Mouse (Mus musculus): Measurements from ENCODE around the gene Fhit. TPM values are rescaled to one million over a fixed set of nuclear protein-coding genes. Genes with fewer than 3 reads are reported as not detected.
A peak's percentile ranks its signal among the peaks of the same experiment; 100 is the strongest.

Gene Fhit
- polyA plus RNA-seq, 1 experiment from 2014 or later = 4.6 TPM

GRCm38 (mm10) chr14:10129088-10129487, 1032.7 kb downstream of the Fhit start:
- H3K4me1 ChIP-seq (replicated peaks) = no peaks in the 10 kb centered on the region
- no peak overlapping the region for H3K9ac ChIP-seq
- no peak overlapping the region for H3K27ac ChIP-seq (ENCODE audit: poor library complexity, severe bottlenecking)
- H3K27me3 ChIP-seq (replicated peaks) = no peaks in the 10 kb centered on the region
- peaks cover 4% of the 10 kb centered on the region; the same call in 1 of the 2 replicates for H3K9me3 ChIP-seq (replicated peaks)
- ATAC-seq (ENCODE audit: insufficient number of reproducible peaks, low FRiP score) = no peak
- no peak overlapping the region for H3K4me2 ChIP-seq
- WGBS = 48% methylated on average over 7 of the region's 7 CpGs
- no peaks in the 10 kb centered on the region for H3K36me3 ChIP-seq
- no peak overlapping the region for H3K4me3 ChIP-seq

DNA sequence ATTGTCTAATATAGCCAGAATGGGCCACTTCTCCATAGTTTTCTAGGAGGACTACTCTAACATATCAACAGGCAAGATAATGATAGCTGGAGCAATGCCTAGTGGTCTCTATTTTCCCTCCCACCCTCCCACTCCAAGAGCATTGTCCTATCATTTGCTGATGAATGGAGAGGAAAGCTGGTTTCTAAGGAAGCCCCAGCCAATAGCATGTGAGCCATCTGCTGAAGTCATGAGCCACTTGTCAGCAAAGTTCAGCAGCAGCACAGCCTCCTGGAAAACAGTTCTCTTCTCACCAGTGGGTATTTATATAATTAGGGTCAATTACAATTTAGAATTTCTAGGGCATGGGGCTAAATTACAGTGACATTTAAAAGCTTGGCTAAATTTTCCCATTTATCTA, 1035.3 kb downstream of the Fhit start:
- H3K4me3 ChIP-seq = no peak overlapping the region
- no peaks in the 10 kb centered on the region for H3K27me3 ChIP-seq (replicated peaks)
- no peak overlapping the region for H3K27ac ChIP-seq (ENCODE audit: poor library complexity, severe bottlenecking)
- peaks cover 4% of the 10 kb centered on the region; the same call in 1 of the 2 replicates for H3K9me3 ChIP-seq (replicated peaks)
- no peaks in the 10 kb centered on the region for H3K4me1 ChIP-seq (replicated peaks)
- no peak for ATAC-seq (ENCODE audit: insufficient number of reproducible peaks, low FRiP score)
- H3K36me3 ChIP-seq = no peaks in the 10 kb centered on the region
- no peak overlapping the region for H3K4me2 ChIP-seq
- H3K9ac ChIP-seq = no peak overlapping the region

DNA sequence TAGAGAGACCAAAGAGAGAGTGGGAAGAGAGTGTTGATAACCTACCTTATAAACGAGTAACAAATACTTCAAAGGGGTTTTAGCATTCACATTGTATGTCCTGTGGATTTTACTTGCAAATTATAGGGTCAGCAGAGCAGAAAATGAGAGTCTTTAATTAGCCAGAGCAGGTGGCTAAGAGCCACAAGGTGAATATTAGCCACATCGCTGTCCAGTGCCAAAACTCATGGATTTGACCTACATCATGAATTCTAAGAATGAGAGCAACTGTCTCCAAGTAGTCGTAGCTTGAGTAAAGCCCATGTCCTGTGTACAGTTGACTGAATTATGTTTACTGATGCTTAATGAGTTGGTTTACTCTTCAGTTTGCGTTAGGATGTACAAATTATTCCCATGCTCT, 1039.7 kb downstream of the Fhit start:
- Histone ChIP-seq H3K36me3 (no peaks in the 10 kb centered on the region), H3K27ac (ENCODE audit: poor library complexity, severe bottlenecking) (no peak overlapping the region), H3K4me2 (no peak overlapping the region), H3K27me3 (replicated peaks) (no peaks in the 10 kb centered on the region), H3K9ac (no peak overlapping the region), H3K4me3 (no peak overlapping the region), H3K9me3 (replicated peaks) (no peaks in the 10 kb centered on the region), H3K4me1 (replicated peaks) (no peaks in the 10 kb centered on the region)
- 72% methylated on average over 4 of the region's 4 CpGs for WGBS
- no peak for ATAC-seq (ENCODE audit: insufficient number of reproducible peaks, low FRiP score)

- WGBS = 88% methylated on average over 2 of the region's 2 CpGs
Observed at GRCm38 (mm10) chr14:10096236-10096635, 1065.6 kb downstream of the Fhit start.

GRCm38 (mm10) chr14:10079062-10079461, 1082.8 kb downstream of the Fhit start:
- Histone ChIP-seq H3K9me3 (replicated peaks) (no peaks in the 10 kb centered on the region), H3K27me3 (replicated peaks) (no peaks in the 10 kb centered on the region), H3K4me2 (no peak overlapping the region), H3K4me1 (replicated peaks) (no peaks in the 10 kb centered on the region), H3K27ac (ENCODE audit: poor library complexity, severe bottlenecking) (no peak overlapping the region), H3K9ac (no peak overlapping the region), H3K4me3 (no peak overlapping the region), H3K36me3 (no peaks in the 10 kb centered on the region)
- 59% methylated on average over 3 of the region's 3 CpGs for WGBS
- no peak for ATAC-seq (ENCODE audit: insufficient number of reproducible peaks, low FRiP score)

More at GRCm38 (mm10) chr14:10096236-10096635, 1065.6 kb downstream of the Fhit start:
- no peak for ATAC-seq (ENCODE audit: insufficient number of reproducible peaks, low FRiP score)
- Histone ChIP-seq H3K9me3 (replicated peaks) (0 out of 2 replicates have a peak, but pooled peaks cover 7% of the 10 kb centered on the region), H3K4me3 (no peak overlapping the region), H3K36me3 (no peaks in the 10 kb centered on the region), H3K27me3 (replicated peaks) (no peaks in the 10 kb centered on the region), H3K27ac (ENCODE audit: poor library complexity, severe bottlenecking) (no peak overlapping the region), H3K4me2 (no peak overlapping the region), H3K4me1 (replicated peaks) (no peaks in the 10 kb centered on the region), H3K9ac (no peak overlapping the region)

GRCm38 (mm10) chr14:10049947-10050346, 1111.9 kb downstream of the Fhit start:
- no peak for ATAC-seq (ENCODE audit: insufficient number of reproducible peaks, low FRiP score)
- Histone ChIP-seq H3K27ac (ENCODE audit: poor library complexity, severe bottlenecking) (peak overlapping the region; percentile 21; the same call in 1 of the 2 replicates), H3K27me3 (replicated peaks) (no peaks in the 10 kb centered on the region), H3K4me2 (no peak overlapping the region), H3K9ac (no peak overlapping the region), H3K36me3 (no peaks in the 10 kb centered on the region), H3K4me1 (replicated peaks) (peaks cover 17% of the 10 kb centered on the region), H3K9me3 (replicated peaks) (no peaks in the 10 kb centered on the region), H3K4me3 (no peak overlapping the region)
- WGBS = 59% methylated on average over 3 of the region's 3 CpGs

DNA sequence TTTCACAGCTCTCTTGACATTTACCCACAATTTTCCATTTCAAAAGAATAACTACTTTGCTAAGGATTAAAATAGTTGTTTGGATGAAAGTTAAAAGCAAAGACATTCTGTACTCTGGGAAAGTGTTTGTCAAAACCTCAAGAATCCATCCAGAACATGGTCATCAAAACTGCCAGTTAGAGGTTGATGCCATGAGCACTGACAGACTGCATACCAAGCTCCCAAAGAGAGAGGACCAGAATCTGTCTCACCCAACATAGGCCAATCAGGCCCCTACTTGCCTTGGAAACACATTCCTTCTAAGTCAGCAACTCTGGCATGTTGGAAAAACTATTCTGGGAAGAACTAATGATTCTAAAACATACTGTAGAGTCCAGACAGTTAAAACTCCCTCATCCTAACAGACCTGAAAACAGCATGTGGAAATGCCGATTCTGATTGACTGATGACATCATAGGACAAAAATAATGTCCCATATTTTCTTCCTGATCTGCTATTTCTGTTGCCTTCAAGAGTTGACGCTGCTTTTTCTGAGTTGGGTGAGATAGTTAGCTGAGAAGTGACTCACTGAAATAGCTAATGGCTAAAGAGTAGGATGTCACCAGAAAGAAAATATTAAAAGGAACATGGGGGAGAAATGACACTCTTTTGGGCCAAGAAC, 1114.6 kb downstream of the Fhit start:
- no peaks in the 10 kb centered on the region for H3K9me3 ChIP-seq (replicated peaks)
- no peak overlapping the region for H3K9ac ChIP-seq
- no peak for ATAC-seq (ENCODE audit: insufficient number of reproducible peaks, low FRiP score)
- no peak overlapping the region for H3K4me2 ChIP-seq
- WGBS = 47% methylated on average over 2 of the region's 2 CpGs
- no peak overlapping the region for H3K27ac ChIP-seq (ENCODE audit: poor library complexity, severe bottlenecking)
- H3K4me1 ChIP-seq (replicated peaks) = peaks cover 17% of the 10 kb centered on the region
- no peak overlapping the region for H3K4me3 ChIP-seq
- H3K36me3 ChIP-seq = no peaks in the 10 kb centered on the region
- H3K27me3 ChIP-seq (replicated peaks) = no peaks in the 10 kb centered on the region

DNA sequence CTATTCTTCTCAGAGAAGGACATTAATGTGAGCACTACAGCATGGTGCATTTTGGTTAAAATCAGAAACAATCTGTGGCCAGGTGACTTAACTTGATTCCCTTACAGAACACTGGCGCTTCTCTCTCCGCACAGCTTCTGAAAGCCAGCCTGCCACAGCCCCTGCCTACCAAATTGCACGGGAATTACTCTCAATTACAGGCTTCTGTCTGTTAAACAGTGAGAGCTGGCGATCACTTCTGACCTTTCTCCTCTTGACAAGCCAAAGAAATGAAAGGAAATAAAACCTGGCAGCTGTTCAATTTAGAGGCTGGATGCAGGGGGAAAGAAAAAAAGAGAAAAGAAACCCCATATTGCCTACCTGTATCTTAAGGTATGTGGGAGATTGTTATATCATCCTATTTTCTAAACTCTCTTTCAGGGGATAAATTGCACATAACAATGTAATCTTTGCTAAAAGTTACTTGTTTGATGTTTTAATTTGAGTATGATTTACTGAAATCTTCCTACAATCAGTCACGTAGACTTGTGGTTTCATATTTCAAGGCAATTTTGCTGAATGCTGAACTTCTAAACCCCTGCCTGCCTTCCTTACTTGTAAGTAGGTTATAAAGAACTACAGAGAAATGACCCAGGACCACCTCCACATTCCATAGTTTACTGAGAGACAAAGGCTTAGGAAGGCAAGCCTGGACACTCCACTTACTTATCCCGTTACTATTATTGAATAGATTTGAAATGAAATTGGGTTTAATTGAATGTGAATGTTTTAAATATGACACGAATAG, 1115.3 kb downstream of the Fhit start:
- no peaks in the 10 kb centered on the region for H3K9me3 ChIP-seq (replicated peaks)
- no peaks in the 10 kb centered on the region for H3K27me3 ChIP-seq (replicated peaks)
- no peak for ATAC-seq (ENCODE audit: insufficient number of reproducible peaks, low FRiP score)
- H3K36me3 ChIP-seq = no peaks in the 10 kb centered on the region
- no peak overlapping the region for H3K27ac ChIP-seq (ENCODE audit: poor library complexity, severe bottlenecking)
- 62% methylated on average over 7 of the region's 7 CpGs for WGBS
- no peak overlapping the region for H3K4me2 ChIP-seq
- H3K9ac ChIP-seq = no peak overlapping the region
- peaks cover 17% of the 10 kb centered on the region for H3K4me1 ChIP-seq (replicated peaks)
- no peak overlapping the region for H3K4me3 ChIP-seq

GRCm38 (mm10) chr14:10038021-10038420, 1123.8 kb downstream of the Fhit start:
- no peaks in the 10 kb centered on the region for H3K4me1 ChIP-seq (replicated peaks)
- H3K9me3 ChIP-seq (replicated peaks) = no peaks in the 10 kb centered on the region
- no peaks in the 10 kb centered on the region for H3K27me3 ChIP-seq (replicated peaks)
- no peak overlapping the region for H3K9ac ChIP-seq
- no peak overlapping the region for H3K27ac ChIP-seq (ENCODE audit: poor library complexity, severe bottlenecking)
- 83% methylated on average over 6 of the region's 6 CpGs for WGBS
- no peak for ATAC-seq (ENCODE audit: insufficient number of reproducible peaks, low FRiP score)
- no peak overlapping the region for H3K4me2 ChIP-seq
- no peak overlapping the region for H3K4me3 ChIP-seq
- no peaks in the 10 kb centered on the region for H3K36me3 ChIP-seq

- H3K9me3 ChIP-seq (replicated peaks) = no peaks in the 10 kb centered on the region
- no peak overlapping the region for H3K27ac ChIP-seq (ENCODE audit: poor library complexity, severe bottlenecking)
- WGBS = 57% methylated on average over 2 of the region's 2 CpGs
- H3K9ac ChIP-seq = no peak overlapping the region
- ATAC-seq (ENCODE audit: insufficient number of reproducible peaks, low FRiP score) = no peak
- no peak overlapping the region for H3K4me3 ChIP-seq
- H3K4me2 ChIP-seq = no peak overlapping the region
- H3K36me3 ChIP-seq = no peaks in the 10 kb centered on the region
- no peaks in the 10 kb centered on the region for H3K27me3 ChIP-seq (replicated peaks)
- no peaks in the 10 kb centered on the region for H3K4me1 ChIP-seq (replicated peaks)
Observed at GRCm38 (mm10) chr14:10036685-10037215, 1125.1 kb downstream of the Fhit start.

GRCm38 (mm10) chr14:10035682-10036081, 1126.2 kb downstream of the Fhit start:
- no peak for ATAC-seq (ENCODE audit: insufficient number of reproducible peaks, low FRiP score)
- H3K27me3 ChIP-seq (replicated peaks) = no peaks in the 10 kb centered on the region
- no peaks in the 10 kb centered on the region for H3K36me3 ChIP-seq
- H3K27ac ChIP-seq (ENCODE audit: poor library complexity, severe bottlenecking) = no peak overlapping the region
- H3K9ac ChIP-seq = no peak overlapping the region
- no peak overlapping the region for H3K4me3 ChIP-seq
- 53% methylated on average over 3 of the region's 3 CpGs for WGBS
- H3K4me1 ChIP-seq (replicated peaks) = no peaks in the 10 kb centered on the region
- H3K9me3 ChIP-seq (replicated peaks) = no peaks in the 10 kb centered on the region
- H3K4me2 ChIP-seq = no peak overlapping the region
